Mouse (Mus musculus) layer of hippocampus, postnatal 10 days (tissue): ENCODE measurements around the gene Spats2l. TPM values are rescaled to one million over a fixed set of nuclear protein-coding genes. Genes with fewer than 3 reads are reported as not detected.

Source experiments
- DNase-seq, 2 experiments: peaks; one replicate each; pipeline ENCODE4 v3.0.0; 2021; ENCODE audit warnings: low spot score in 2 of 2
- total RNA-seq, 2 experiments: library from RNA; stranded (reverse); gene quantifications; 2 replicates each; pipeline ENCODE4 v1.2.3; 2021

Spats2l gene
- total RNA-seq, 2 experiments from 2014 or later = 38.0 to 39.3 TPM

DNA sequence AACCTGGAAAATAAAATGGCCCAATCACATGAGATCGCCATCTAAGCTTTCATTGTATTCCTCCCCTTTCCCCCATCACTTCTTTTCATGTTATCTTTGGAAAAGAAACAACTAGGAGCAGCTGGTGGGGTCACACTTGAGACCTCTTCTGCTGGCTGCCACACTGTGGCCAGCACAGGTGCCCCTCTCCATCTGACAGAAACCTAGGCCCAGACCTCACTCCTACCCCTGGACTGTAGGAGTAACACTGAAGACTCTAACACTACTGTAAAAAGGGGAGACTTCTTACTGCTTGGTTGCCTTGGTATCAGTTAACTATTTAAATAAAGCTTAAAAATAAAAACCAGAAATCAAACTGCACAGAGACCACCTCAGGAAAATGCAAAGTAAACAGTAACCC is 181.8 kb downstream of the Spats2l start:
- no peak for DNase-seq

GRCm38 (mm10) chr1:57969327-57970271 is 195.6 kb downstream of the Spats2l start:
- DNase-seq = peak; percentile 99

DNA sequence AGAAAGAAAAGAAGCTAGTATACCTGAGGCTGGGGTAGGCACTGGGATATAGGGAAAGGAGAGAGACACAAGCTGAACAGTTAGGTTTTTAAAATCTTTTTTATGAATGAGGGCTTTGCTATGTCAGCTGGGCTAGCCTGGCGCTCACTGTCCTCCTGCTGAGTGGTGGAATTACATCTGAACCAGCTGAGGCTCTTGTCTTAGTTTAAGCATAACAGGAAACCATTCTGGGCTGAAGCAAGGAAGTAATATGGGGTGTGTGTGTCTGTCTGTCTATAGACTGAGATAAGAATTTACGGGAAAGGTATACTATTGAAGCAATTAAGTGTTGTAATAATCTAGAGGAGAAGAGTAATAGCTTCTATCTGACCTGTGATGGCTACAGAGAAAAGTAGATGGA is 197.6 kb downstream of the Spats2l start:
- no peak for DNase-seq

DNA sequence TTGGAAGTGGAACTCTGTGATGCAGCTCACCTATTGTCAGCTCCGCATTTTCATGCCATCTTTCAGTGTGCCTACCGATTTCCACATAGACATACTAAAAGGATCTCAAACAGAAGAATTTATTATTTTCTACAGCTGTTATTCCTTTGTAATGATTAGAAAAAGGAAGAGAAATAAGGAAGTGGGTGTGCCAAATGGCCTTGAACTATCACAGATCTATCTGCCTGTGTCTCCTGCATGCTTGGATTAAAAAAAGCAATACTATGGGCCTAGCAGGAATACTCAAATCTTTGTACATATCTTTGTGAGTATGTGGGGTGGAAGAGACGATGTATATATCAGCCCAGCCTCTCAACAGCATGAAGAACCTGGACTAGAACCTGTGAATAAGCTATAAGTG is 202.9 kb downstream of the Spats2l start:
- DNase-seq = no peak

DNA sequence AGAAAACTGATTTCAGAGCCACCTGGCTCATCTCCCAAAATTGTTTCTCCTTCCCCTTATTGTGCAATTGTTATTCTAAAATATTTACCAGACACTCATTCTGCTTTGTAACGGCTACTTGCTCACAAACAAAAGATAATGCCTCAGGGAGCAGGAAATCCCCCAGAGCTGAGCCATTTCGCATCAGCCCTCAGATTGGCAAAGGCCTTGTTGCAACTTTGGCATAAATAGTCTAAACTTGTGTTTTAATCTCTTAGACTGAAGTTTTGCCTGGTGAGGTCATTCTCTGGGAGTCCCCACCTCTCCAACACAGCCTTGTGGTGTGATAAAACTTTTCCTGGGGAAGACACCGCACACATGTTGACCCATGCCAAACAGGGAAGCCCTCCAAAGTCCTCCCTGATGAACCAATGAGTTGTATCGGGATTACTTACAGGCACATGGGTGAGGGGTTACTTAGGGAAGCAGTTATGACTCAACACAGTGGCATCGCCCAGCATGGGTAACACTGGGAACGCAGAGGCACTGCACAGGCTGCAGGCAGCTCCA is 215.2 kb downstream of the Spats2l start:
- DNase-seq = no peak

- DNase-seq = no peak
Observed at GRCm38 (mm10) chr1:57991277-57991676, 217.3 kb downstream of the Spats2l start.

DNA sequence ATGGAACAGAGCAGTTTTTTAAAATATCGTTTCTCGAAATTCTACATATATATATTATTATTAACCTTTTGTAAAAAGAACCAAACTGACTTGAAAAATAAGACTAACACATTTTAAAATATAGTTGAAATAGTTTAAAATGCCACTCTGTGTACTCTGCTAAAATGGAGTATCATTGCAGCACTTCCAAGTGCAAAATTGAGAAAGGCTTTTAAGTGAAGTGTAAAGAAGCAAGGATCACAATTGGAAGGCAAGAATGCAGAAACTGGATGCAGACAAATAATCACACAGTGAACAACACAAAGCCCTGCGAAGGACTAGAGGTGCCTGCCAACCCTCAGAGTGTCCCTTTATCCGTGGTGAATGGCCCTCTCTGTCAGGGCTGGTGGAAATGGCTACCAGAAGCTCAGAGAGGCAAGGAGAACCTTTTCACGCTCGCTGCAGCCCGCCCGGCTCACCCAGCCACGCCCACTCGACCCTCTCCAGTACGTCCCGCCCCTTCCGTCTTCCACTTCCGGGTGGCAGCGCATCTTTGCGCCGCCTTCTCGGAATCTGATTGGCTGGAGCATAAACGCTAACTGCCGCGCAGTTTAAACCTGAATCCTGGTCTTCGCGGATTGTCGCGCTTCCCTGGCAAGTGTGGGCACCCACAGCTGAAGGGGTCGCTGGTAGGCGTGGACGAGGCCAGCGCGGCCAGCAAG is 221.6 kb downstream of the Spats2l start, which contains the start of gene Sgo2a:
Sgo2a (plus strand) TSS at position 540 of the 701 bp plus-strand sequence.
- peak; percentile 88 to 91 for DNase-seq

DNA sequence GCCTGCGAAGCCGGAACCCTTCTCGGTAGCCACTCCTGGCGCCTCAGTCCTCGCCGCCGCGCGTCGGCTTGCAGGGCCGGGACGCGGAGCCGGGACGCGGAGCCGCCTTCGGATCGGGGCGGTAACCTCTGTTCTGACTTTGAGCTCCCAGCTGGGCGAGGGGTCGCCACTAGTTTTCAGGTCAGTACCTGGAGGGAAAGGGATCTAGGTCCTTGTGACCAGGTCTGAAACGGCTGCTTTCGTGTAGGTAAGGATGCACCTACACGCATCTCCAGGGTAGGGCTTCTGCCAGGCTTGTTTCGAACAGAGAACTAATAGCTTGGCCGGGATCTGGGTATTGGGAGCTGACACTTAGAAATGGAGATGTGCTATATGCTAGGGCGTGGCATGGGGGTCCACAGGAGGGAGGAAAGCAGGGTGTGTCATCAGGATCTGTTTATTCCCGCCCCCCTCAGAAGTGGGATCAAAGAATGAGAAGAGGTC is 222.2 kb downstream of the Spats2l start:
- no peak for DNase-seq

Other genes with a start within 250 kb of the Spats2l start
- 1 to 10 TPM; 1.7 to 1.9 TPM for gene Sgo2a, start 221.8 kb downstream of the Spats2l start, total RNA-seq
- 10 to 100 TPM; 24.4 to 25.7 TPM for gene Kctd18, start 244.8 kb downstream of the Spats2l start, total RNA-seq